Mouse (Mus musculus): ENCODE data around the gene Rgs10. TPM values are rescaled to one million over a fixed set of nuclear protein-coding genes. Genes with fewer than 3 reads are reported as not detected.

Gene Rgs10
- 21.9 and 22.2 TPM in 2 replicates for polyA plus RNA-seq (2015; fragmentation: Nextera tagmentation; extraction: Ambion mirVana)

DNA sequence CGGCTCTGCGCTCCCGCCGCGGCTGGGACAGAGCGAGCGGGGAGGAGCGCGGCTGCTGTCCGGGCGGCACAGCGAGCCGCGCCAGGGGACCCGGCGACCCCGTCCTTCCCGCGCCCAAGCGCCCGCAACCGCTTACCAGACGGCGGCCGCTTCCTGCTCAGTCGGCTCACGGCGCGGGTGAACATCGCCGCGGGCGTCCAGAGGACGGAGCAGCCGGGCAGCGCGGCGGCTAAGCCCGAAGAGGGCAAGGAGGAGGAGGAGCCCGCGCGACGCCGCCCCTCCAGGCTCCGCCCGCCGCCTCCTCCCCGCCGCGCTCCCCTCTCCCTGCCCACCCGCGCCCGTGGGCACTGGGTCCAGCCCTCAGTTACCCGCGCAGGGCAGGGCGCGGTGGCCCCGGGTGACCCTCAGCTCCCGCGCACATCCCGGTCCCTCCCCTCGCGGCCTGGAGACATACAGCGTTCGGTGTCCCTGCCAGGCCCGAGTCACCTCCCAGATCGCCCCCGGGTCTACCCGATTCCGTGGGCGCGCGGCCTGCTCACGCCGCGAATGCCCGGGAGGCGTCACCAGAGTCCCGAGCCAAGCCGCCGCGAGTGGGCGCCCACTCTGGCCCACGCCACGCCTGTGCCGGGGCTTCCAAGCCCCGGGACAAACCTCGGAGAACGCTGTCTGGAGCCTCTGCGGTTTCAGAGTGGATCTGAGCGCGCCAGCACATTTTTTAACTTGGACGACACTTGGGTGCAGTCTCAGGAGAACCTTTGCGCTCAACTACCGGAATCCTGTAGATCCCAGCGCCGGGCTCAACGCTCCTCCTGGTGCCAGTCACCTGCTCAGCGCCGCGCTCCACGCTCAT is at the start of gene Rgs10:
TSS of gene Rgs10 (minus strand) at position 829 of the 850 bp plus-strand sequence.
- Histone ChIP-seq H3K9me3 (no peaks in the 10 kb centered on the region), H3K4me3 (peak within 1 kb of the TSS; percentile 72), H3K36me3 (no peaks in the 10 kb centered on the region), H3K4me2 (replicated peaks) (peak within 1 kb of the TSS; percentile 98), H3K27ac (replicated peaks) (no peak within 1 kb of the TSS), H3K9ac (replicated peaks) (peak within 1 kb of the TSS; percentile 67), H3K27me3 (peaks cover 40% of the 10 kb centered on the region), H3K4me1 (peaks cover 16% of the 10 kb centered on the region)
- under 1% methylated on average over 89 of the region's 102 CpGs for WGBS
- ATAC-seq (replicated peaks) = peak; percentile 86

DNA sequence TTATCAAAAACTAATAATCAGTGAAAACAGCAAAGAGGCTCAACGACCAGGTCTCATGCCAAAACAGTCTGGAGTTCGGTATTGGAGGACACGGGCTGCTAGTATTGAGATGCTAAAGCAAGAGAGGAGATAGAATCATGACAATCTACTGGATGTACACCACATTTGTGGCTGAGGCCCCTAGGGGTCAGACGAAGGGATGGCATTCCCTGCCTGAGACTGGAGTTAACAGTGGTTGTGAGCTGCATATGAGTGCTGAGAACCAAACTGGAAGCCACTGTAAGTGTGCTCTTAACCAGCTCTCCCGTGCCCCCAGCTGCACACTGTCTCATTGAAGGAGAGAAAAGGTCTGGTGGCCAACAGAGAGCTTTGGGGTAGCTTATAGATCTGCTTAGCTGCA is 43.8 kb upstream of the Rgs10 start:
- 54% methylated on average over 5 of the region's 5 CpGs for WGBS
- Histone ChIP-seq H3K27me3 (no peaks in the 10 kb centered on the region), H3K9me3 (no peaks in the 10 kb centered on the region), H3K27ac (replicated peaks) (no peak overlapping the region), H3K4me1 (peaks cover 22% of the 10 kb centered on the region), H3K36me3 (no peaks in the 10 kb centered on the region), H3K4me3 (peak overlapping the region; percentile 94), H3K9ac (replicated peaks) (peak overlapping the region; percentile 44; the same call in 1 of the 2 replicates), H3K4me2 (replicated peaks) (peak overlapping the region; percentile 55)
- no peak for ATAC-seq (replicated peaks)

DNA sequence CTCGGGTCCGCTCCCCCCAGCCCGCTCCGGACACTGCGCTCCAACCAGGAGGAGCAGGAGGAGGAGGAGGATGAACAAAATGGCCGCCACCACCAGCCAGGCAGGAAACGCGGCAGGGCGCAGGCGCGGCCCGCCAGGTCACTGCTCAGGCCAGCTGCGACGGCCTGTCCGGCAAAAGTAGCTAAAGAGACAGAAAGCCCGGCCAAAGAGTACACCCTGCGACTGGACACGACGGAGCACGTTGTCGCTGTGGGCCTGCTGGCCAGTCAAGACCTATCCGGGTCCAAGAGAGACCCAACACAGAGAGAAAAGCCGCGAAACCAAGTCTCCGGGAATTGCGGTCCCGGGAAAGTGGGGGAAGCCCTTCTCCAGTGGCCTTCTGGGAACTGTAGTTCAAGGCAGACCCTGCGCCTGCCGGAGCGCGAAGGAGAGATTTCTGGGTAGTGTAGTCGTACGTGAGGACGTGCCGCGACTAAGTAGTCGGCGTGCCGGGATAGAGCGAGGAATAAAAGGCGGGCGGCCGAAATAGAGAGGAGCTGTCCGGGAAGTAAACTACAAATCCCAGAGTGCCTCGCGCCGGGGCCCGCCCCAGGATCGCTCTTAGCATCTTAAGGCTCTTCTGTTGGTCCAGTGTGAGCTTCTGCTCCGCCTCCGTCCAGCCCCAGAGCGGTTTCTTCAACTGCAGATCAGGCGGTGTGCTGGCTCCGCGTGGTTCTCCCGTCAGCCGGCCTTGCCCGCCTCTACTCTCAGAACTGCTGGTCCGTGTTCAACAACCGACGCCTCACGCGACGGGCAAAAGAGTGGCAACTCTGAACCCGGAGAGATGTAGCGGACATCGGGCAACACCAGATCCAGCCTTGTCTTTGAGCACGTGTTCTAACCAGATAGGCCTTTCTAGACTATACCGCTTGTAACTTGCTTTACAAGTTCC is 43.0 kb upstream of the Rgs10 start, which contains the start of gene Tial1:
TSS of gene Tial1 (minus strand) at position 433 of the 931 bp plus-strand sequence.
- H3K27me3 ChIP-seq = no peaks in the 10 kb centered on the region
- peak within 1 kb of the TSS; percentile 94 for H3K4me3 ChIP-seq
- WGBS = under 1% methylated on average over 69 of the region's 69 CpGs
- peak within 1 kb of the TSS; percentile 84 for H3K4me2 ChIP-seq (replicated peaks)
- peak within 1 kb of the TSS; percentile 95 for H3K27ac ChIP-seq (replicated peaks)
- H3K36me3 ChIP-seq = no peaks in the 10 kb centered on the region
- peak; percentile 99 for ATAC-seq (replicated peaks)
- peak within 1 kb of the TSS; percentile 91 for H3K9ac ChIP-seq (replicated peaks)
- H3K4me1 ChIP-seq = peaks cover 23% of the 10 kb centered on the region
- no peaks in the 10 kb centered on the region for H3K9me3 ChIP-seq

DNA sequence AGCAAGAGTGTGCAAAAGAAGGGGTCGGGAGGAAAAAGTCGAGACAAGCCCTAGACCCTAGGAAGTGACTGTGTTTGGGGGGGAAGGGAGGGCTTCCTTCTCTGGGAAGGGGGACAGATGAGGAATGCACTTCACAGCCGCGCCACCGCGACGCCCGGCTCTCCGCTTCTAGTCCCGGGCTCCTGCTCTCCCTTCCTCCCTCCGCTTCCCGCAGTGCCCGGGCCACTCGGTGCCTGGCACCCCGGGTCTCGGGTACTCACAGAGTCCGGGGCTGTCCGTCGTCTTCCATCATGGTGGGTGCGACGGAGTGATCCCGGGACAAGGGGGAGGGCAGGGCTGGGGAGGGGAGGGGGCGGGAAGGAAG is 42.3 kb upstream of the Rgs10 start:
- peak overlapping the region; percentile 95 for H3K27ac ChIP-seq (replicated peaks)
- peak overlapping the region; percentile 84 for H3K4me2 ChIP-seq (replicated peaks)
- ATAC-seq (replicated peaks) = peak; percentile 26
- H3K27me3 ChIP-seq = no peaks in the 10 kb centered on the region
- peak overlapping the region; percentile 94 for H3K4me3 ChIP-seq
- no peaks in the 10 kb centered on the region for H3K9me3 ChIP-seq
- WGBS = 0% methylated on average over 20 of the region's 23 CpGs
- peaks cover 23% of the 10 kb centered on the region for H3K4me1 ChIP-seq
- H3K36me3 ChIP-seq = no peaks in the 10 kb centered on the region
- peak overlapping the region; percentile 91 for H3K9ac ChIP-seq (replicated peaks)

DNA sequence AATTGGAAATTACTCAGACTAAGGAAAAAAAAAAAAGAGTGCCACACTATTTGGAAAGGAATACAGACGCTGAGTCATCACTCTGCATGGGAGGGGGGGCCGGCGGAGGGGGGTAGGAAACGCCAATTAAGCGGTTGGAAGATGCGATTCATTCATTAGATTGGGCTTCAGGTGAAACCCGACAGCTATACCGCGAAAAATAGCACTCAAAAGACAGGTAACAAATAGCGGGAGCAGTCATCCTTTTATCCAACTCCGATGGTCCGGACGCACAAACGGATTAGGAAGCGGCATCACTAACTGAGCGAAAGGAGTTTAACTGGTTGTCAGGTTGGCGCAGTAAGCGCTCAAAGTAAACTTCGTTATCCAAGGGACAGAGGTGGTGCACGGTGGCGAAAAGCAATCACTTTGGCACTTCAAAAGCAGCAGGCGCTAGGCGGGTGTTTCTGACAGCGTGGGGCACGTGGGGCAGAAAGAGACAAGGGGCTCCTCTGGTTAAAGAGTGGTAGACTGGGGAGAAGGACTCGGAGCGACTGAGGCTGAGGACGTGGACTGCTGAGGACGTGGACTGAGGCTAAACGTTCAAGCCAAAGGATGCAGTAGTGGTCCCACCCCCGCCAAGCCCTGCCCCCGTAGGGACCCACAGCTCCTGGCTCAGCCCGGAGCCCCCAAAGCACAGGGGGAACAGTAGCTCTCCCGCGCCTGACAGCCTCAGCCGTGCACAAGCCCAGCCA is 41.7 kb upstream of the Rgs10 start:
- H3K4me3 ChIP-seq = peak overlapping the region; percentile 94
- ATAC-seq (replicated peaks) = 0 out of 2 replicates have a peak, but pooled peaks have one; percentile 7
- peak overlapping the region; percentile 91 for H3K9ac ChIP-seq (replicated peaks)
- H3K4me1 ChIP-seq = peaks cover 23% of the 10 kb centered on the region
- H3K27me3 ChIP-seq = no peaks in the 10 kb centered on the region
- WGBS = under 1% methylated on average over 36 of the region's 36 CpGs
- no peaks in the 10 kb centered on the region for H3K9me3 ChIP-seq
- peak overlapping the region; percentile 95 for H3K27ac ChIP-seq (replicated peaks)
- H3K4me2 ChIP-seq (replicated peaks) = peak overlapping the region; percentile 84
- no peaks in the 10 kb centered on the region for H3K36me3 ChIP-seq

- Histone ChIP-seq H3K4me2 (replicated peaks) (peak overlapping the region; percentile 84), H3K4me3 (peak overlapping the region; percentile 94), H3K27me3 (no peaks in the 10 kb centered on the region), H3K4me1 (peaks cover 23% of the 10 kb centered on the region), H3K9ac (replicated peaks) (peak overlapping the region; percentile 91), H3K36me3 (no peaks in the 10 kb centered on the region), H3K27ac (replicated peaks) (no peak overlapping the region), H3K9me3 (no peaks in the 10 kb centered on the region)
- no peak for ATAC-seq (replicated peaks)
- 14% methylated on average over 4 of the region's 4 CpGs for whole genome bisulfite sequencing
Observed at GRCm38 (mm10) chr7:128459791-128460130, 41.2 kb upstream of the Rgs10 start.

DNA sequence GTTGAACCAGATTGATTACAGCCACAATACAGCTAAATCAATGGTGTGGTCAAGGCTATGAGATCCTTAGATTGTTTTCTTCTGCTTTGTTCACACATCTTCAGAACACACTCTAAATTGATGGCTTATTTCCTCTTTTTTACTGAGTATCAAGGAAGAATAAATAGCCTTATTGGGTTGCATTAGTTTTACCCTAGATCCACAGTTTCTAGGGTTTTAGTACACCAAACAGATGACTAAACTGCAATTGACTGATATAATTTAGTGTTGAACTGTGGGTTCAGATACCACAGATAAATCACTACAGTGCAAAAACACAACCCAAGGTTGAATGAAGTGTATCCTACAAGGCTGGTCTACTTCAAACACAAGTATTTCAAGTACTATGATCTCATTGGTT is 39.5 kb upstream of the Rgs10 start:
- H3K4me2 ChIP-seq (replicated peaks) = no peak overlapping the region
- H3K9ac ChIP-seq (replicated peaks) = no peak overlapping the region
- H3K36me3 ChIP-seq = peaks cover 14% of the 10 kb centered on the region
- no peaks in the 10 kb centered on the region for H3K9me3 ChIP-seq
- peaks cover 23% of the 10 kb centered on the region for H3K4me1 ChIP-seq
- H3K27me3 ChIP-seq = no peaks in the 10 kb centered on the region
- no peak overlapping the region for H3K27ac ChIP-seq (replicated peaks)
- H3K4me3 ChIP-seq = no peak overlapping the region
- no peak for ATAC-seq (replicated peaks)

DNA sequence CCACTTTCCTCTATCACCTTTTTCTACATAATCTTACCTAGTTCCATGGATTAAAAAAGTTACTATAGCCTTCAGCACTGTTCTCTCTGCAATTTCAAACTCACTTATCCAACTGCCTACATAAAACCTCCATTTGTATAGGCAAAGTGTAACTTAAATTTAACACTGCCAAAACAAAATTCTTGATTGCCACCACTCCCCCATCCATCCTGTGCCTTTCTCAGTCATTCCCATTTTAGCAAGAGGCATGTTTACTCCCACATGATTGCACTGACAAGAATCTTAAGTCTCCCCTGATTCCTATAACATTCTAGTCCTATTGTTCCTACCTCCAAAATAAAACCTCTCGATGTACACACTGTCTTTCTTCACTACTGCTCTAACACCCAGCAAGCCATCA is 34.2 kb upstream of the Rgs10 start:
- Histone ChIP-seq H3K27me3 (no peaks in the 10 kb centered on the region), H3K9me3 (no peaks in the 10 kb centered on the region), H3K4me1 (peaks cover 4% of the 10 kb centered on the region), H3K9ac (replicated peaks) (no peak overlapping the region), H3K36me3 (peaks cover 41% of the 10 kb centered on the region), H3K4me2 (replicated peaks) (no peak overlapping the region), H3K27ac (replicated peaks) (no peak overlapping the region), H3K4me3 (no peak overlapping the region)
- 88% methylated on average over 1 of the region's 1 CpGs for WGBS
- no peak for ATAC-seq (replicated peaks)

- WGBS = 84% methylated on average over 2 of the region's 2 CpGs
- Histone ChIP-seq H3K4me1 (no peaks in the 10 kb centered on the region), H3K9me3 (no peaks in the 10 kb centered on the region), H3K4me2 (replicated peaks) (no peak overlapping the region), H3K27ac (replicated peaks) (no peak overlapping the region), H3K4me3 (no peak overlapping the region), H3K27me3 (no peaks in the 10 kb centered on the region), H3K36me3 (peaks cover 49% of the 10 kb centered on the region), H3K9ac (replicated peaks) (no peak overlapping the region)
- no peak for ATAC-seq (replicated peaks)
Observed at GRCm38 (mm10) chr7:128440584-128440983, 22.0 kb upstream of the Rgs10 start.

- H3K4me1 ChIP-seq = no peaks in the 10 kb centered on the region
- H3K9ac ChIP-seq (replicated peaks) = no peak overlapping the region
- H3K4me3 ChIP-seq = no peak overlapping the region
- H3K9me3 ChIP-seq = no peaks in the 10 kb centered on the region
- H3K27me3 ChIP-seq = no peaks in the 10 kb centered on the region
- peaks cover 36% of the 10 kb centered on the region for H3K36me3 ChIP-seq
- WGBS = 97% methylated on average over 6 of the region's 6 CpGs
- no peak overlapping the region for H3K4me2 ChIP-seq (replicated peaks)
- H3K27ac ChIP-seq (replicated peaks) = no peak overlapping the region
- no peak for ATAC-seq (replicated peaks)
Observed at GRCm38 (mm10) chr7:128439251-128439650, 20.7 kb upstream of the Rgs10 start.

DNA sequence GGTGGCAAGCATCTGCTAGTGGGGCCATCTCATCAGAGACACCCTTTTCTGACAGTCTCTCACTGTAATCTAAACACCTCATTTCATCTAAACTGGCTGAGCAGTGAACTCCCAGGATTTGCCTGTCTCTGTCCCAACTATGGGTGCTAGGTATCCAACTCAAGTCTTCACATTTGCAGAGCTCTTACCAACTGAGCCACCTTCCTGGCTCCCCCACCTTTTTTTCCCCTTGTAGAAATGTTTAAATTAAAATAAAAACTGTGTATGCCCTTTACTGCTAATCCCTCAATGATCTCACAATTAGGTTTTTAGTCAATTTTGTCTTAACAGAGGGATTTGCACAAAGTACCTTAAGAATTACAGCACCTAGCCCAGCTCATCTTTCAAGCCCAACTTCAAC is 19.6 kb upstream of the Rgs10 start:
- Histone ChIP-seq H3K27me3 (no peaks in the 10 kb centered on the region), H3K9ac (replicated peaks) (no peak overlapping the region), H3K9me3 (no peaks in the 10 kb centered on the region), H3K4me1 (no peaks in the 10 kb centered on the region), H3K36me3 (peaks cover 28% of the 10 kb centered on the region), H3K27ac (replicated peaks) (no peak overlapping the region), H3K4me3 (no peak overlapping the region), H3K4me2 (replicated peaks) (no peak overlapping the region)
- no peak for ATAC-seq (replicated peaks)
